Mouse (Mus musculus) G1E-ER4 (cell line): ENCODE measurements around the gene Pdia3. TPM values are rescaled to one million over a fixed set of nuclear protein-coding genes. Genes with fewer than 3 reads are reported as not detected.
"Not testable (repeated sequence)": the region's sequence is repeated elsewhere in the genome, so short reads cannot be mapped to it uniquely, and the experiment has no call there.

Experiments used
- GATA1 ChIP-seq: IDR thresholded peaks from one replicate; pipeline ENCODE4 v1.8.0; 2012; ENCODE audit warnings: low read length, inconsistent platforms
- polyA plus RNA-seq: library from polyadenylated mRNA; stranded (reverse); fragments of >175 nt; gene quantifications from 2 replicates; pipeline ENCODE4 v1.2.3, GENCODE M21; 2012

The Pdia3 gene
- polyA plus RNA-seq, 1 experiment, result 628 TPM

- TF ChIP-seq GATA1, result no peak
These were observed 43.4 kb downstream of the Pdia3 start, which contains the start of gene Serinc4 for GRCm38 (mm10) chr2:121456692-121457642. Gene Serinc4 (minus strand): TSS chr2:121456781.

- TF ChIP-seq GATA1, result no peak
These were observed 46.5 kb downstream of the Pdia3 start for GRCm38 (mm10) chr2:121460071-121460470.

GRCm38 (mm10) chr2:121473301-121474179, 60.0 kb downstream of the Pdia3 start, which contains the start of gene Mfap1b:
Gene Mfap1b (minus strand): TSS chr2:121474067.
- not testable (repeated sequence) for TF ChIP-seq GATA1

- TF ChIP-seq GATA1, result no peak
These were observed 60.6 kb downstream of the Pdia3 start for GRCm38 (mm10) chr2:121474180-121474535.

- no peak for TF ChIP-seq GATA1
These were observed 64.1 kb downstream of the Pdia3 start for GRCm38 (mm10) chr2:121477491-121478266.

- TF ChIP-seq GATA1, result no peak
These were observed 66.9 kb downstream of the Pdia3 start for GRCm38 (mm10) chr2:121480498-121480897.

- no peak for TF ChIP-seq GATA1
These were observed 70.0 kb downstream of the Pdia3 start for GRCm38 (mm10) chr2:121483576-121483975.

Other genes with a start within 250 kb of the Pdia3 start
- gene Tubgcp4, start 243.1 kb upstream of the Pdia3 start, polyA plus RNA-seq, result 17.0 and 25.6 TPM in 2 replicates
- 10.8 and 12.7 TPM in 2 replicates for gene Zscan29, start 242.7 kb upstream of the Pdia3 start, polyA plus RNA-seq
- gene Trp53bp1, start 142.4 kb upstream of the Pdia3 start, polyA plus RNA-seq, result 19.4 and 21.1 TPM in 2 replicates
- gene Map1a, start 124.2 kb upstream of the Pdia3 start, polyA plus RNA-seq, result 16.2 and 20.0 TPM in 2 replicates
- gene Ppip5k1, start 58.4 kb upstream of the Pdia3 start, polyA plus RNA-seq, result 3.4 and 3.7 TPM in 2 replicates
- gene Ckmt1, start 56.1 kb upstream of the Pdia3 start, polyA plus RNA-seq, result not detected in 2 replicates
- gene Strc, start 26.6 kb upstream of the Pdia3 start, polyA plus RNA-seq, result not detected in 2 replicates
- 0.13 and 0.21 TPM in 2 replicates for gene Catsper2, start within 50 bp of the Pdia3 start, polyA plus RNA-seq
- not detected in 2 replicates for gene Ell3, start 30.5 kb downstream of the Pdia3 start, polyA plus RNA-seq
- 285 and 304 TPM in 2 replicates for gene Serf2, start 35.4 kb downstream of the Pdia3 start, polyA plus RNA-seq
- 176 and 206 TPM in 2 replicates for gene Hypk, start 39.5 kb downstream of the Pdia3 start, polyA plus RNA-seq
- gene Serinc4, start 43.0 kb downstream of the Pdia3 start, polyA plus RNA-seq, result not detected in 2 replicates
- 1.7 and 2.7 TPM in 2 replicates for gene Mfap1b, start 60.3 kb downstream of the Pdia3 start, polyA plus RNA-seq
- gene Mfap1a, start 92.9 kb downstream of the Pdia3 start, polyA plus RNA-seq, result 3.9 and 6.2 TPM in 2 replicates
- gene Wdr76, start 92.9 kb downstream of the Pdia3 start, polyA plus RNA-seq, result 0.82 and 1.2 TPM in 2 replicates